Mouse (Mus musculus) myocyte (in vitro differentiated cells): ENCODE measurements around the gene Nap1l1.

ENCODE experiments used
- E2F4 ChIP-seq: IDR thresholded peaks from one replicate; pipeline ENCODE4 v1.6.1; 2011; ENCODE audit warnings: mild to moderate bottlenecking, control low read depth, moderate library complexity; ENCODE audit not compliant: insufficient read depth
- MYOG ChIP-seq, 3 experiments: IDR thresholded peaks; one replicate each; pipeline ENCODE4 v1.6.1; 2011; ENCODE audit warnings: control low read depth in 2 of 3, low read depth in 2 of 3, mild to moderate bottlenecking in 2 of 3; ENCODE audit not compliant: insufficient read length in 2 of 3, control insufficient read depth in 1 of 3, insufficient read depth in 1 of 3
- POLR2A ChIP-seq: IDR thresholded peaks from one replicate; pipeline ENCODE4 v1.6.1; 2011; ENCODE audit warnings: low read depth, mild to moderate bottlenecking, control low read depth, moderate library complexity; ENCODE audit not compliant: insufficient read length
- TCF12 ChIP-seq: IDR thresholded peaks from one replicate; pipeline ENCODE4 v1.6.1; 2011; ENCODE audit warnings: mild to moderate bottlenecking, control low read depth; ENCODE audit not compliant: poor library complexity, insufficient read depth, severe bottlenecking
- USF1 ChIP-seq: IDR thresholded peaks from one replicate; pipeline ENCODE4 v1.6.1; 2011; ENCODE audit warnings: low read depth, mild to moderate bottlenecking, control low read depth, moderate library complexity

- TF ChIP-seq POLR2A (peak; percentile 85), TCF12 (no peak), USF1 (no peak), MYOG (IDR thresholded peaks at IDR 0.05; ENCODE audit: control insufficient read depth in 1 of 3, insufficient read depth in 1 of 3, insufficient read length in 2 of 3, low read depth in 2 of 3) (peak in 2 of 3 experiments; percentile 20 to 60), E2F4 (no peak)
Observed at GRCm38 (mm10) chr10:111506101-111506925, 33.3 kb downstream of the Nap1l1 start, which contains the start of gene Phlda1.
